Mouse (Mus musculus) cerebellum, adult 18-20 months (tissue): ENCODE measurements around the gene Sgcd.
"Not testable (repeated sequence)": the region's sequence is repeated elsewhere in the genome, so short reads cannot be mapped to it uniquely, and the experiment has no call there.

Source experiments
- DNase-seq, 2 experiments: peaks; one replicate each; pipeline ENCODE4 v3.0.0; 2021

Sgcd gene

GRCm38 (mm10) chr11:47776019-47776418 is 212.8 kb downstream of the Sgcd start:
- DNase-seq = no peak

- no peak for DNase-seq
Measured at GRCm38 (mm10) chr11:47765859-47766258, 222.9 kb downstream of the Sgcd start.

GRCm38 (mm10) chr11:47763569-47763968 is 225.2 kb downstream of the Sgcd start:
- not testable (repeated sequence) for DNase-seq

- DNase-seq = no peak
Measured at GRCm38 (mm10) chr11:47759015-47759414, 229.8 kb downstream of the Sgcd start.

- no peak for DNase-seq
Measured at GRCm38 (mm10) chr11:47742806-47743205, 246.0 kb downstream of the Sgcd start.

- peak; percentile 2 to 6 for DNase-seq
Measured at GRCm38 (mm10) chr11:47704930-47705787, 283.6 kb downstream of the Sgcd start.

- DNase-seq = no peak
Measured at GRCm38 (mm10) chr11:47695611-47696010, 293.2 kb downstream of the Sgcd start.

- peak; percentile 19 to 25 for DNase-seq
Measured at GRCm38 (mm10) chr11:47658135-47658534, 330.6 kb downstream of the Sgcd start.

GRCm38 (mm10) chr11:47645911-47646310 is 342.9 kb downstream of the Sgcd start:
- DNase-seq = no peak

GRCm38 (mm10) chr11:47641567-47642259 is 347.1 kb downstream of the Sgcd start:
- DNase-seq = no peak

GRCm38 (mm10) chr11:47640556-47640955 is 348.2 kb downstream of the Sgcd start:
- no peak for DNase-seq

- no peak for DNase-seq
Measured at GRCm38 (mm10) chr11:47630186-47630585, 358.6 kb downstream of the Sgcd start.

GRCm38 (mm10) chr11:47609892-47610291 is 378.9 kb downstream of the Sgcd start:
- DNase-seq = no peak

- no peak for DNase-seq
Measured at GRCm38 (mm10) chr11:47574635-47575034, 414.1 kb downstream of the Sgcd start.

GRCm38 (mm10) chr11:47568488-47568887 is 420.3 kb downstream of the Sgcd start:
- DNase-seq = no peak

GRCm38 (mm10) chr11:47566156-47566555 is 422.6 kb downstream of the Sgcd start:
- no peak for DNase-seq

- DNase-seq = no peak
Measured at GRCm38 (mm10) chr11:47524845-47525244, 463.9 kb downstream of the Sgcd start.

GRCm38 (mm10) chr11:47508047-47508446 is 480.7 kb downstream of the Sgcd start:
- peak; percentile 5 to 12 for DNase-seq

GRCm38 (mm10) chr11:47503236-47503635 is 485.5 kb downstream of the Sgcd start:
- not testable (repeated sequence) for DNase-seq

GRCm38 (mm10) chr11:47473493-47474230 is 515.1 kb downstream of the Sgcd start:
- no peak for DNase-seq

GRCm38 (mm10) chr11:47460700-47461099 is 528.1 kb downstream of the Sgcd start:
- not testable (repeated sequence) for DNase-seq

GRCm38 (mm10) chr11:47460149-47460548 is 528.6 kb downstream of the Sgcd start:
- DNase-seq = no peak

- DNase-seq = no peak
Measured at GRCm38 (mm10) chr11:47459214-47459613, 529.6 kb downstream of the Sgcd start.
